Mouse (Mus musculus) left cerebral cortex, postnatal 25 days (tissue): ENCODE measurements around the gene Ube2g1. TPM values are rescaled to one million over a fixed set of nuclear protein-coding genes. Genes with fewer than 3 reads are reported as not detected.

ENCODE experiments used
- DNase-seq, 2 experiments: peaks; one replicate each; pipeline ENCODE4 v3.0.0; 2022; ENCODE audit warnings: low spot score in 2 of 2, mixed read lengths in 1 of 2
- intact Hi-C: fragments of 180-260 bp; cut with DNase I; formaldehyde crosslinking; loops from one replicate; pipeline ENCODE4 v1.15.1; 2025
- total RNA-seq, 2 experiments: library from RNA; stranded (reverse); gene quantifications; 2 replicates each; pipeline ENCODE4 v1.2.3; 2021

Ube2g1 gene
- total RNA-seq, result 10 to 100 TPM; 54.5 to 55.3 TPM

- intact Hi-C loops, result loop anchor here (5.0 to 10.0 kb wide), 3 partner anchors 85 to 415 kb away; partner anchors contain the start of genes Ankfy1, Cyb5d2 and Zzef1
- peak; percentile 97 to 99 for DNase-seq
These were observed at the start of gene Ube2g1 for GRCm38 (mm10) chr11:72606694-72607407. TSS of gene Ube2g1 (plus strand) at chr11:72607283.

DNA sequence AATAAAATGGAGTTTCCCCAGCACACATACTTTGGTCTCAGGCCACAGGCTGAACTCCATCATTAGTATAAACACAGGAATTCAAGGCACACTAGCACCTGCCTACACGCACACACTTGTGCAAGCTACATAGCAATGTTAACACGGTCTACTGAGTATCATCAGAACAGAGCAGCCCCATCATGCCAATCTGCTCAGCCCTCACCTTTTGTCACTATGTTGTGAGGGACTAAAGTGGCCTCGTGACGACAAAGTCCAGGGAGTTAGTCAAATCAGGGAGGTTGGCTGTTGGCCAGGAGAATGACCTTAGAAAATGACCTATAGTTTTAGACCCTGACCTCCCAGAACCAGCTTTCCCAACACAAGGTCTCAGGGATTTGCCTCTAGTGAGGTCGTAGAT lies 48.9 kb upstream of the Ube2g1 start:
- DNase-seq, result no peak
- intact Hi-C loops, result no loop called here

- intact Hi-C loops, result loop anchor here (5.0 kb wide), 3 partner anchors 133 to 338 kb away; no protein-coding TSS in a partner anchor
- no peak for DNase-seq
These were observed 46.4 kb upstream of the Ube2g1 start for GRCm38 (mm10) chr11:72560661-72561060.

DNA sequence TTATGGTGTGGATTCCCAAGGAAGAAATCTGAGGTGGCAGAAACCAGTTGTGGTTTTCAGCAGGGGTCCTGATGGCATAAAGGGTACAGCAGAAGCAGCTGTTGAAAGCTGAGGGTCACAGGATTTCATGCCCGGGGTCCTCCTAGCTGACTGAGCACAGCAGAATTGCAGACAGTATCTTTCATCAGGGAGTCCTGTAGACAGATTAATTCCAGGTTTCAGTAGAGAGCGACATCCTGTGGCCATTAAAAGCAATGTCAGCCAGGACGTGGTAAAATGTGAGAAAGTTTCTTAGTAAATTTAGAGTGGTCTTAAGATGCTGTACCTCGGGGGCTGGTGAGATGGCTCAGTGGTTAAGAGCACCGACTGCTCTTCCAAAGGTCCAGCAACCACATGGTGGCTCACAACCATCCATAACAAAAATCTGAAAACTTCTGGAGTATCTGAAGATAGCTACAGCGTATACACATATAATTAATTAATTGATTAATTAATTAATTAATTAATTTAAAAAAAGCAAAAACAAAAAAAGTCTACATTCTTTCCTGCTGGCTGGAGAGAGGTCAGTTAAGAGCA lies 42.8 kb upstream of the Ube2g1 start:
- peak; percentile 62 to 65 for DNase-seq
- intact Hi-C loops, result loop anchor here (2.0 to 5.0 kb wide), 4 partner anchors 124 to 342 kb away; partner anchors contain the start of gene Mybbp1a

DNA sequence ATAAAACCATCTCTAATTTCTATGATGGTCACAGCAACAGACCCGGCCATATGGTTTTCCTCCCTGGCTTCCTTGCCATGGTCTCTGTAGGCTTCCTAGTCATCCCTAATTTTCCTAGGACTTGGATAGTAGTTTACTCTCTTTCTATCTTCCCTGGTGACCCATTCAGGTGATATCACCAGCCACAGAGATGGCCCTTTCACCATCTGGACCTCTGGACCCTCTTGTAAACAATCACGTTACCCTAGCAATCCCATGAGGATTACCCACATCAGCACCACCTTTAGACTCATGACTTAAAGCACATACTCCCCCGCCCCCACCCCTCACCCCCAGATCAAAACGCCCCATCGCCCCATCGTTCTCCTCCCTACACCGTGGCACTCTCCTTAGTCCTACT lies 40.8 kb upstream of the Ube2g1 start:
- intact Hi-C loops, result loop anchor here (1.0 to 5.0 kb wide), 3 partner anchors 44 to 451 kb away; partner anchors contain the start of gene Camkk1
- no peak for DNase-seq

GRCm38 (mm10) chr11:72566816-72567338 lies 40.2 kb upstream of the Ube2g1 start:
- intact Hi-C loops, result loop anchor here (1.0 to 5.0 kb wide), 3 partner anchors 44 to 450 kb away; partner anchors contain the start of gene Camkk1

DNA sequence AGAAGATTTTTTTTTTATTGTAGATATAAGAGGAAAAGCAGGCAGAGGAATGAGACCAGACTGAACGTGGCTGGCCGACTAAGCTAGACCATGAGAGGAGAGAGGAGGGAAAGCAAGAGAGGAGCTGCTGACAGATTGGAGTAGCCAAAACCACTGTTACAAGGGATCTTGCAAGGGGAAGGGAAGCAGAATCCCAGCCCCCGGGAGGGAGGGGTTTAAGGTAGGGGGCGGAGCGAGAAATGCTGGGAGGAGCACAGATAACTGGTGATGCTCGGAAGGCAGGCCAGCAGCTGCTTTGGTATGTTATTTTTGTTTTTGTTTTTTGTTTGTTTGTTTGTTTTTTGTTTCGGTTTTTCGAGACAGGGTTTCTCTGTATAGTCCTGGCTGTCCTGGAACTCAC lies 38.0 kb upstream of the Ube2g1 start:
- no peak for DNase-seq
- intact Hi-C loops, result loop anchor here (5.0 kb wide), 1 partner anchor 448 kb away; the partner anchor contains the start of gene Camkk1

More at GRCm38 (mm10) chr11:72566816-72567338, 40.2 kb upstream of the Ube2g1 start:
- peak; percentile 75 to 92 for DNase-seq

GRCm38 (mm10) chr11:72569671-72570318 lies 37.3 kb upstream of the Ube2g1 start:
- intact Hi-C loops, result loop anchor here (2.0 to 10.0 kb wide), 5 partner anchors 155 to 448 kb away; partner anchors contain the start of genes Camkk1, Cyb5d2 and Zzef1
- DNase-seq, result no peak

DNA sequence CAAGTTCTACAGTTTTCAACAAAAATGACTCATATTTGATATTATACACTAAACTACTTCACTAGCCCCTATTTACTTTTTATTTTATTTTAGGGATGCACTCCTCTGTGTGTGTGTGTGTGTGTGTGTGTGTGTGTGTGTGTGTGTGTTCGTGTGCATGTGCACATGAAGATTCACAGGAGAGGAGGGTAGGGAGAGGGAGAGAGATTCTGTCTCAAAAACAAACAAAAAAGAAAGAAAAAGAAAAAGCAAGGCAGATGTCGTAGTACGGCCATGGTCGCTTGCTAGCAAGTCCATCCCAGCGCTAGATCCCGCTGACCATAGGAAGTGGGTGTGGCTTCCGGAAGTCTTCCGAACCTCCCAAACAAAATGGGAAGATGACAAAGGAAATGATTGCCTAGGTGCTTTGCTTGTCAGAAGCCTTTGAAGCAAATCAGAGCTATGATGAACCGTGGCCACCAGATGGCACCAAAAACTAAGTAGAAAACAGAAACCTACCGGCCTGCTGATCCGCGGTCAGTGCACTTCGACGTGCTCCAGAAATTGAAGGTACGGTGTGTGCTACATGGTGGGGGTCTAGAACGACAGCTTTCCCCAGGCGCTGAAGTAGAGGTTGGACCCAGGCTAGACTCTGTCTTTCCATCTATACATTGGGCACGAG lies 36.6 kb upstream of the Ube2g1 start:
- peak; percentile 75 to 85 for DNase-seq
- intact Hi-C loops, result loop anchor here (2.0 to 10.0 kb wide), 4 partner anchors 154 to 324 kb away; partner anchors contain the start of genes Cyb5d2 and Zzef1

DNA sequence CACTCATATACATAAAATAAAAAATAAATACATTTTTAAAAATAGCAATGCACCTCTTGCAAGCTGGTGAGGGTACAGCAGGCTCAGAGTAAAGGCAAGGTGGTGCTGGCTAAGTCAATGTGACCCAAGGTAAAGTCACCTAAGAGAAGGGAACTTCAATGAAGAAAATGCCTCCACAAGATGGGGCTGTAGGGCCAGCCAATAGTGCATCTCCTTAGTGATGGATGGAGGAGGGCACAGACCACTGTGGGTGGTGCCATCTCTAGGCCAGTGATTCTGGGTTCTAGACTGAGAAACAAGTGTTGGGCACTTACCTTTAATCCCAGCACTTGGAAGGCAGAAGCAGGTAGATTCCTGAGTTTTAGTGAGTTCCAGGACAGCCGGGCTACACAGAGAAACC lies 33.3 kb upstream of the Ube2g1 start:
- intact Hi-C loops, result loop anchor here (2.0 to 10.0 kb wide), 4 partner anchors 163 to 425 kb away; partner anchors contain the start of genes Cyb5d2, P2rx1 and Zzef1
- DNase-seq, result no peak

DNA sequence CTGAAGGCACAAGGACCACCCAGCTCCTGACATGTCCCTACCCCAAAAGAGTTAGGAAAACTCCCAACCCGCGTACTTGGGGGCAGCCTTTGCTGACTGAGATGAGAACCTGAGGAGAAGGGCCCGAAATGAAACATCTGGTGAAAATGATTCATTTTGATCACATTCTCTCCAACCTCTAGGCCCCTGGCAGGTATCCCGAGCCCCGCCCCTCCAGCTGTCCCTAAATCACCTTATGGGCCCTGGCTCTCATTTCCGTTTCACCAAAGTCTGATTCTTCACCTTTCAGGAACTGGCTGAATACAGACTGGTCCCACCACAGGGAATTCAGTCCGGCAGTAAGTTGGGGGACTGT lies 31.0 kb upstream of the Ube2g1 start:
- DNase-seq, result no peak
- intact Hi-C loops, result loop anchor here (10.0 kb wide), 2 partner anchors 219 to 319 kb away; partner anchors contain the start of genes Cyb5d2 and Zzef1

GRCm38 (mm10) chr11:72576466-72577351 lies 30.4 kb upstream of the Ube2g1 start:
- DNase-seq, result no peak
- intact Hi-C loops, result loop anchor here (10.0 kb wide), 2 partner anchors 218 to 318 kb away; partner anchors contain the start of genes Cyb5d2 and Zzef1

DNA sequence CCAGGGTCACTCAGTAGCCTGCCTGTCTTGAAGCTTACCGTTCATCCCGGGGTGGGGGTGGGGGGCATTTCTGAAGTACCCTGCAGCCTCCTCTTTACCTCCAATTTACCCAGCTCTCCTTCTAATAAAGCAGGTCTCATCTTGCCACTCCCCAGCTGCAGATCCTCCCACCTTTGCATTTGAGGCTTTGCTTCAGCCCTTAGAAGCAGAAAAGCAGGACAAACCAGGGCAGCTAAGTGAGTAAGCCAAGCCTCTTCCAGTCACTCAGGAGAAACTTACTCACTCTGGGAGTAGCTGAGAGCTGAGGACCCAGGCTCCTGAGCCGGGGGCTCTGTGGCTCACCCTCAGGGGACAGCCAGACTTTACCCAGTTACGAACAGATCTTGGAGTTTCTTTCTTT lies 28.6 kb upstream of the Ube2g1 start:
- intact Hi-C loops, result loop anchor here (10.0 kb wide), 2 partner anchors 216 to 316 kb away; partner anchors contain the start of genes Cyb5d2 and Zzef1
- DNase-seq, result no peak

DNA sequence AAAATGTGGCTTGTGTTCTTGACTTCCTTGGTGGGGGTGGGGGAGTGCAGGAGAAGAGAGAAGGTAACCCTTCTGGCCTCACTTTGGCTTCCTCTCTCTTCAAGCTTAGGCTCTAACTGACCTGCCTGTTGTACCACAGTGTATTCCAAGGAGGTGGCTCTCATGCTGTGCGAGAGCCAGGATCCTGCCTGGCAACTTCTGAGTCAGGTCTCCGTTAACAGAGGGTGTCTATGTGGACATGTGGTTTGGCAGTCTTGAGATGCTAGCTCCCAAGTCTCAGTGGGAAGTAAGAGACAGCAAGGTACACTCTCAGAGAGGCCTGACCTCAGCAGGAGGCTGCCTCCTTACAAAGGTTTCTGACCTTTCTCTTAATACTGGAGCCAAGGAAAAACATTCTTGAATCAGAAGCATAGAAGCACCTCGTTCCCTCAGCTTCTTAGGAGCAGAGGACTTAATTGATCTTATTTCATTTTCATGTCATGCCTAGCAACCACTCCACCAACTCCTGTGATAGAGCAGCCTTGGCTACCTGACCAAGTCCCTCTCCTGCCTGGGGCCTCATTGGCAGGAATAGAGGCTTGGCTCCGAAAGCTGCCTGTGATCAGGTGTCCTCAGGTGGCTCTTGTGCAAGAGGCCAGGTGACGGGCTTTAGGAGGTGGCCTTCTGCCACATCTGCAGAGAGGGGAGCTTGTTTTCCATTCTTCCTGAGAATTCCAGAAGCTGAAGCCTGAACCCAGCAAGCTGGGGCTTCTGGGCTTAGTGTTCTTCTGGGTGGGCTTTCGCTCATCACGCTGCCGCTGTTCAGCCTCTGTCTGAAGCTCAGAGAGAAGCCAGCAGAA lies 25.3 kb upstream of the Ube2g1 start:
- intact Hi-C loops, result no loop called here

GRCm38 (mm10) chr11:72582448-72582705 lies 24.7 kb upstream of the Ube2g1 start:
- DNase-seq, result no peak
- intact Hi-C loops, result no loop called here

More for the DNA sequence above, 25.3 kb upstream of the Ube2g1 start:
- DNase-seq, result no peak

DNA sequence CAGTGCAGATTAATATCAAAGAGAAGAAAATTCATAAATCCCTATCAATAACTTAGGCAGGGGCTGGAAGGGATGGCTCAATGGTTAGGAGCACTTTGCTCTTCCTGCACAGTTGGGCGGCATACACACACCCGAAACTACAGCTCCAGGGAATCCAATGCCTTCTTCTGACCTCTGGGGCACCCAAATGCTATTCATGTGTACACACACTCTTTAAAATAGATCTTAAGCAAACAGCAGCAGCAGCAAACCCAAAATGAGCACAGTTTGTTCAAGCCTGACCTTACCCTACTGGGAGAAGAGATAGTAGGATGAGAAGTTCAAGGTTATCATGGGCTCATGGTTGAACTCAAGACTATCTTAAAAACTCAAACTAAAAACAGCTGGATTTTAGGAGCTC lies 24.0 kb upstream of the Ube2g1 start:
- no peak for DNase-seq
- intact Hi-C loops, result no loop called here

- no peak for DNase-seq
- intact Hi-C loops, result no loop called here
These were observed 20.5 kb upstream of the Ube2g1 start for GRCm38 (mm10) chr11:72586570-72586969.
